Mouse (Mus musculus) small intestine, adult 2 months (tissue): ENCODE data around the gene Nup62. TPM values are rescaled to one million over a fixed set of nuclear protein-coding genes. Genes with fewer than 3 reads are reported as not detected.

ENCODE experiments used
- H3K27ac ChIP-seq: fragments of 200-500 bp; 2 replicates; pipeline ENCODE4 v1.5.1; 2012; ENCODE audit warnings: low read depth, low read length, control low read depth, inconsistent platforms; ENCODE audit not compliant: insufficient read depth
- H3K27me3 ChIP-seq: fragments of 200-500 bp; 2 replicates; pipeline ENCODE4 v1.6.1; 2012; ENCODE audit warnings: mild to moderate bottlenecking, moderate library complexity, low read length, inconsistent platforms; ENCODE audit not compliant: control insufficient read depth, insufficient read depth
- H3K36me3 ChIP-seq: fragments of 200-500 bp; 2 replicates; pipeline ENCODE4 v1.6.1; 2012; ENCODE audit warnings: mild to moderate bottlenecking, low read length, control low read depth, inconsistent platforms; ENCODE audit not compliant: control insufficient read depth, insufficient read depth
- H3K4me1 ChIP-seq: fragments of 200-500 bp; 2 replicates; pipeline ENCODE4 v1.6.1; 2012; ENCODE audit warnings: low read length, inconsistent platforms, mixed read lengths; ENCODE audit not compliant: control insufficient read depth, insufficient read depth, insufficient read length
- H3K4me3 ChIP-seq: fragments of 200-500 bp; 2 replicates; pipeline ENCODE4 v1.5.1; 2012; ENCODE audit warnings: low read depth, mild to moderate bottlenecking, control low read depth, inconsistent platforms, low read length, moderate library complexity
- CTCF ChIP-seq: fragments of 200-500 bp; IDR thresholded peaks from 2 replicates; pipeline ENCODE4 v1.5.1; 2012; ENCODE audit warnings: low read depth, mild to moderate bottlenecking, control low read depth, inconsistent platforms, low read length, moderate library complexity, mixed read lengths; ENCODE audit not compliant: insufficient replicate concordance, insufficient read length; ENCODE audit errors: extremely low read depth
- POLR2A ChIP-seq: fragments of 200-500 bp; IDR thresholded peaks from 2 replicates; pipeline ENCODE4 v1.6.1; 2012; ENCODE audit warnings: low read depth, mild to moderate bottlenecking, control low read depth, inconsistent platforms, low read length, moderate library complexity
- WGBS: fragments of 180-500 bp; shearing (Covaris S2); methylation state at CpG from one replicate; pipeline ENCODE4 v1.1.7; 2018; 5-methylcytosine and 5-hydroxymethylcytosine counted together
- polyA plus RNA-seq: library from polyadenylated mRNA; depleted of rRNA; stranded (reverse); fragments of >200 nt; gene quantifications from 2 replicates; pipeline ENCODE4 v1.2.3, GENCODE M21; 2012

Nup62 gene
- polyA plus RNA-seq, 1 experiment = 53.3 TPM

GRCm38 (mm10) chr7:44828706-44829105, 12.8 kb downstream of the Nup62 start:
- WGBS = 80% methylated on average over 5 of the region's 5 CpGs

DNA sequence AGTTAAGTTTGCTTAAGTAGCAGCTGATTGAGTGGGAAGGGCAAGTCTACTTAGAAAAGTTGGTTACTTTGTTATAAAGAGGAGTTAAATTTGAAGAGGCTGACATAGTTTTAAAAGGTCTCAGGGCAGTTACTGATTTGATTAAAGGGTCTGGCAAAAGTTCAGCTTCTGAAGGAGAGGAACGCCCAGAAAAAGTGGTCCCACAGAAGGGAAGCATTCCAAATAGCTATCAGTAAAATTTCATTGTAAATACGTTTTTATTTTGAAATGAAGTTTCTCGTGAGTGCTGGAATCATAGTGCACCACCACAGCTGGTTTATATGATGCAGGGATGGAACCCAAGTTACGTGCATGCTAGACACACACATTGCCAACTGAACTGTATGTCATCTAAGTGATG, 16.9 kb downstream of the Nup62 start:
- no peak overlapping the region for H3K27ac ChIP-seq
- WGBS = 50% methylated on average over 4 of the region's 4 CpGs
- peaks cover 8% of the 10 kb centered on the region for H3K4me1 ChIP-seq
- no peak overlapping the region for H3K4me3 ChIP-seq
- no peaks in the 10 kb centered on the region for H3K27me3 ChIP-seq
- TF ChIP-seq CTCF = no peak
- TF ChIP-seq POLR2A = no peak
- peaks cover 35% of the 10 kb centered on the region for H3K36me3 ChIP-seq

More at GRCm38 (mm10) chr7:44828706-44829105, 12.8 kb downstream of the Nup62 start:
- H3K27ac ChIP-seq = no peak overlapping the region
- H3K27me3 ChIP-seq = no peaks in the 10 kb centered on the region
- no peak overlapping the region for H3K4me3 ChIP-seq
- no peak for TF ChIP-seq POLR2A
- TF ChIP-seq CTCF = no peak
- peaks cover 36% of the 10 kb centered on the region for H3K36me3 ChIP-seq
- no peaks in the 10 kb centered on the region; the same call in 1 of the 2 replicates for H3K4me1 ChIP-seq

DNA sequence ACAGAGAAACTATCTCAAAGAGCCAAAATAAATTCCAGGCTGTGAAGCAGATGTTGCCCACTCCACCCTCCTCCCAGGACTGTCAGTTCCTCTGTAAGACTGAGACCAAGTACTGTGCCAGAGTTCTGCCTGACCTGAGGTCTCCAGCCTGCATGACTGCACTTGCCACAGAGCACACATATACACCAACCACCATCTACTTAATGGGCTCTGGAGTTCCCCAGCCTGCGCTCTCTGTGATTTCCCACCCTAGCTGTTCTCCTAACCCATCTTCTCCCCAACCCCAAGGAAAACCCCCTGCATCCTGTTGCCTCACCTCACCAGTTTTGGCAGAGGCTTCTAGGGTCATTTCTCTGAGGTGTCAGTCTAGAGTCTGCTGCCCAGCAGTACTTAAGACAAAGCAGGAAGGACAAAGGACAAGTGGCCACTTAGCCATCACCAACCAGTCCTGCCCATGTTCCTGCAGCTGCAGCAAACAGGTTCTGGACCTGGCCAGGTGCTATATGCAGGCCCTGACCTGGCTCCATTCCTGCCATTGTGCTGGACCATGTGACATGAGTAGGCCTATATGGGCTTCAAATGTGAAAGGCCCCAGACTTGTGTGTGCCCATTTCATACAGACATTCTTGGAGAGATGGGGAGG, 19.6 kb downstream of the Nup62 start:
- WGBS = 86% methylated on average over 1 of the region's 1 CpGs
- H3K36me3 ChIP-seq = peaks cover 13% of the 10 kb centered on the region
- no peak for TF ChIP-seq CTCF
- no peak for TF ChIP-seq POLR2A
- H3K4me1 ChIP-seq = peaks cover 21% of the 10 kb centered on the region
- H3K27ac ChIP-seq = 0 out of 2 replicates have a peak overlapping the region, but pooled peaks have one; percentile 0
- no peaks in the 10 kb centered on the region for H3K27me3 ChIP-seq
- no peak overlapping the region for H3K4me3 ChIP-seq

- Histone ChIP-seq H3K4me1 (peaks cover 21% of the 10 kb centered on the region), H3K4me3 (peak overlapping the region; percentile 1; the same call in 1 of the 2 replicates), H3K36me3 (peaks cover 10% of the 10 kb centered on the region), H3K27ac (peak overlapping the region; percentile 0; the same call in 1 of the 2 replicates), H3K27me3 (no peaks in the 10 kb centered on the region)
- 26% methylated on average over 3 of the region's 3 CpGs for WGBS
- TF ChIP-seq CTCF = no peak
- no peak for TF ChIP-seq POLR2A
Observed at GRCm38 (mm10) chr7:44836016-44836404, 20.1 kb downstream of the Nup62 start.

DNA sequence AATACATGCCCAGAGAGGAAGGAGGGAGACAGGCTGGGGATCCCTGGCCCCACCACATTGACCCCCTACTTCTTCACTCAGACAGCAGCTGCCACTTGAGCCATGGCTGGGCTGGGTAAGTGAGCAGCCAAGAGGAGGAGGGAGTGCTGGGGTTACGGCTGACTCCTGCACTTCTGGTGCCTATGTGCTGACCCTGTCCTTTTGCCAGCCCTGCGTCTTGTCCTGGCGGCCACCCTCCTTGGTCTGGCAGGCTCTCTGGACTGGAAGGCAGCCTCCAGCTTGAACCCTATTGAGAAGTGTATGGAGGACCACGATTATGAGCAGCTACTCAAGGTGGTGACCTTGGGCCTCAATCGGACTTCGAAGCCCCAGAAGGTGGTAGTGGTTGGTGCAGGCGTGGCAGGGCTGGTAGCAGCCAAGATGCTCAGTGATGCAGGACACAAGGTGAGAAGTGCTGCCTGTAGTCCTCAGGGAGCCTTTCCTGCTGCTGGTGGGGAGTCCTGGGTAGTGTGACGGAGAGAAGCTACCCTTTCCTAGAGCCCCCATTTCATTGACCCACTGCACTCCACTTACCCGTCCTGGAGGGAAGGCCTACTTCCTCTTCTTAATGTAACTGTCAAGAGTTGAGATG, 20.6 kb downstream of the Nup62 start:
- Histone ChIP-seq H3K4me3 (peak overlapping the region; percentile 1; the same call in 1 of the 2 replicates), H3K36me3 (peaks cover 5% of the 10 kb centered on the region), H3K4me1 (peaks cover 21% of the 10 kb centered on the region), H3K27ac (no peak overlapping the region; the same call in 1 of the 2 replicates), H3K27me3 (no peaks in the 10 kb centered on the region)
- TF ChIP-seq CTCF (no peak), POLR2A (no peak)
- 75% methylated on average over 9 of the region's 9 CpGs for WGBS

DNA sequence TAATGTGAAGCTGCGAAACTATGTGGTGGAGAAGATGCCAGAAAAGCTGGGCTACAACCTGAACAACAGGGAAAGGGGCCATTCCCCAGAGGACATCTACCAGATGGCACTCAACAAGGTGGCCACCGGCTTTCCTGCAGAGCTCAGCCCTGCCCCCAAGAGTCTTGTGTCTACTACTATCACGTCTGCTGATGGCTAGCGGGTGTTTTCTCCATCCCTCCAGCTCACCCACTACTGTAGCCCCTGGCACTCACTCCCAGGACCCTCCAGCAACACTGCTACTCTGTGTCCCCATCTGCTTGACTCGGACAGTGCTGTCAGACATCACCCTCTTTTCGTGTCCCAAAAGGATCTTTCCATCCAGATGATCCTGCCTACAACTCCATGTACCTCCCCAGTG, 22.2 kb downstream of the Nup62 start:
- no peak for TF ChIP-seq POLR2A
- no peak for TF ChIP-seq CTCF
- Histone ChIP-seq H3K4me3 (no peak overlapping the region), H3K27me3 (no peaks in the 10 kb centered on the region), H3K27ac (no peak overlapping the region), H3K36me3 (peaks cover 19% of the 10 kb centered on the region), H3K4me1 (peaks cover 21% of the 10 kb centered on the region)
- 95% methylated on average over 6 of the region's 6 CpGs for WGBS

DNA sequence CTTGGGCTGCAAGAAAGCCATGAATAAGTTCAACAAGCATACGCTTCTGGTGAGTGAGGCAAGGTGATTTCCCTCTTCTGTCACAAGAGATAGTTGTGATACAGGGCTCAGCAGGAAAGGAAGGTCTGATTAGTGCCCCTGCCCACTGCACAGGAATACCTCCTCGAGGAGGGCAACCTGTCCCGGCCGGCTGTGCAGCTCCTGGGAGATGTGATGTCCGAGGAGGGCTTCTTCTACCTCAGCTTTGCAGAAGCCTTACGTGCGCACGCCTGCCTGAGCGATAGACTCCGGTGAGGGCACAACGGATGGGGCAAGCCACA, 23.2 kb downstream of the Nup62 start:
- H3K4me3 ChIP-seq = peak overlapping the region; percentile 46
- H3K27ac ChIP-seq = no peak overlapping the region
- H3K4me1 ChIP-seq = peaks cover 21% of the 10 kb centered on the region
- peaks cover 29% of the 10 kb centered on the region for H3K36me3 ChIP-seq
- 29% methylated on average over 11 of the region's 11 CpGs for WGBS
- no peaks in the 10 kb centered on the region for H3K27me3 ChIP-seq
- no peak for TF ChIP-seq POLR2A
- TF ChIP-seq CTCF = no peak
